Mouse (Mus musculus) spleen, adult 2 months (tissue): Measurements from ENCODE around the gene Rims1.

Experiments
- CTCF ChIP-seq: fragments of 200-500 bp; IDR thresholded peaks from 2 replicates; pipeline ENCODE4 v1.5.1; 2011; ENCODE audit warnings: mild to moderate bottlenecking, inconsistent platforms; ENCODE audit not compliant: insufficient read depth, insufficient read length, insufficient replicate concordance; ENCODE audit errors: extremely low read depth
- POLR2A ChIP-seq: fragments of 200-500 bp; IDR thresholded peaks from 2 replicates; pipeline ENCODE4 v1.6.1; 2011; ENCODE audit warnings: low read depth, low read length, inconsistent platforms

DNA sequence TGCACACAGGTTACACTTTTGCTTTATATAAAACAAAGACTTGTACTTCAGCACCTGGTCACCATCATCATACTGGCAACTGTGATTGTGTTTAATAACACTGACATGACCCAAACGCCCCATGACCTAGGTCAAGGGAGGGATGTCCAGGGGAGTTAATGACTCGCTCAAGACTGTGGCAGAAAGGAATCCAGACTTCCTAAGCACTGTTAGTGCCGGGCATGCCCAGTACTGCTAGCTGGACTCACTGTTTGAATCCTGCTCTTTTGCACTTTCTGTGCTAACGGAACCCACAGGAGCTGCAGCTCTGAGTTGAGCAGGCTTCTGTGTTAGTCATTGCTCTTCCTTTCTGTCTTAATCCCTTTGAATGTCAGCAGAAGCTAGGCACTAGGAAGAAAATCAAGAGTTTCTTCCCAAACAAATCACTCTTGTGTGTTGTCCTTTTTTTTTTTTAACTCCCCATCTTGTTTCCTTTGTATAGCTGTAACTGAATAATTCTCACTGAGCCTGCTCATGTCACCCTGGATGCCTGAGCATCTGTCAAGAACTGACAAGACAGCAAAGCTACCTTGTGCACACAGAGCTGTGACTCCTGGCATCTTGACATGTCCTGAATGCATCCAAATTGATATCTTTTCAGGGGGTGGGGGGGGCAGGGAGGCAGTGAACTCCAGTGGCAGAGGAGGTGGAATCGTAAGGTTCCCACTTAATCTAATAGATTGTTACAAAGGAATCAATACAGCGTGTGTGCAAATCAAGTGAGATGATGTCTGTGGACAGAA lies 543.4 kb downstream of the Rims1 start:
- TF ChIP-seq CTCF = no peak
- TF ChIP-seq POLR2A = no peak
